Mouse (Mus musculus): ENCODE data around the gene Pacs1.
A peak's percentile ranks its signal among the peaks of the same experiment; 100 is the strongest.
"Not testable (repeated sequence)": the region's sequence is repeated elsewhere in the genome, so short reads cannot be mapped to it uniquely, and the experiment has no call there.

Gene Pacs1

DNA sequence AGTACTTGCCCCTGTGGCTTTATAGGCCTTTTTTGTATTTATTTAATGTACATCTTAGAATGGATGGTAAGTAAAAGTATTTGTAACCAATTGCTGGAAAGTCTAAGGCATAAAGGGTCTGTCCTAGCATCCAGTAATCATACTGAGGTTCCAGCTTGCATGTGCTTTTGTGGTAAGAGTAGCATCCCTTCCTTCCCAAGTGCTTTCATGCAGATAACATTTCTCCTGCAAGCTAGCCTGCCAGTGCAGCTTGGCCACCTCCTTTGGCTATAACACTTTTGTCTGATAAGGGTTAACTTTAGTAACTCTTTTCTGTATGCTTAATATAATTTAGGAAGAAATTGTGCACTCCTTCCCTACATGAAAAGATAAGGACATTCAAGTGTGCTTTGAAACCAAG lies 4.9 kb downstream of the Pacs1 start:
- no peak for DNase-seq (ENCODE audit: low spot score in 2 of 2)

DNA sequence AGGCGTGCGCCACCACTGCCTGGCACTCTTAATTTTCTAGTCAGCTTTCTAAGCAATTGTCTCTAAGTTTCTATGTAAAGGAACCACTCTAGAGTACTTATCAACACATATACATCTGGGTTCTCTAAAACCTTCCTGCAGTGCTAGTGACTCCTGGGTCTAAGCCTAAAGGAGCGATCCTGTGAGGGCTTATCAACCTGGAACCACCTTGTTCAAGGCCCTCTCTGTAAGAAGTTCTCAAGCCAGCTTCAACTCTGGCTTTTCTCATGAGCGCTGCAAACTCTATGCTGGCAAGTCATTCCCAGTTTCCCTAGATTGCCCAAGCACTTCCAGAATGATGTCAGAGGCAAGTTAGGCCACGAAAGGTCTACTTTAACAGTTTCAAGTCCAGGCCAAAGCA lies 5.9 kb downstream of the Pacs1 start:
- DNase-seq (ENCODE audit: low spot score in 2 of 2) = peak in 1 of 2 experiments; percentile 30

DNA sequence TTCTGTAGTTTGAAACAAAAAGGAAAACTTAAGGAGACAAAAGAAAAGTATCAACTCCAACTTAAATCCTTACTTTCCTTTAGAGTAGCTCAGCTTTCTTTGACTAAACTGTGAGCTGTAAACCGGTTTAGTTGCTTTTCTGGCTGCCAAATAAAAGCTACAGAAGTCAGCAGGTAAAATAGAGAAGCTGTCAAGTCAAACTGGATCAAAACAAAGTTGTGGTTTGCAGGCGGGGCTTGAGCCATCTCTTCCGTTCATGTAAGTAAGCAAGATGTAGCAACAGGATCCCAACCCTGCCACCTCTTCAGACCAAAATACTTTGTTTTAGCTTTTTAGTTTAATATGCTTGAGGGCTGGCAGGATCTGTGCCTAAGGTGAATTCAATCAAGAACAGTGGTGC lies 15.8 kb downstream of the Pacs1 start:
- peak in 1 of 2 experiments; percentile 64 for DNase-seq (ENCODE audit: low spot score in 2 of 2)

DNA sequence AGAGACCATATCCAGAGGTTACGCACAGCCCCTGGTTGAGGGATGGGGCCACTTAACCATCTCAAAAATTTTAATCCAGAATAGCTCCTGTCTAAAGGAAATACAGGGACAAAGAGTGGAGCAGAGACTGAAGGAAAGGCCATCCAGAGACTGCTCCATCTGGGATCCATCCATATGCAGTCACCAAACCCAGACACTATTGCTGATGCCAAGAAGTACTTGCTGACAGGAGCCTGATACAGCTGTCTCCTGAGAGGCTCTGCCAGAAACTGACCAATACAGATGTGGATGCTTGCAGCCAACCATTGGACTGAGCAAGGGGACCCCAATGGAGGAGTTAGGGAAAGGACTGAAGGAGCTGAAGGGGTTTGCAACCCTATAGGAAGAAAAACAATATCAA lies 35.9 kb downstream of the Pacs1 start:
- DNase-seq (ENCODE audit: low spot score in 2 of 2) = not testable (repeated sequence)

DNA sequence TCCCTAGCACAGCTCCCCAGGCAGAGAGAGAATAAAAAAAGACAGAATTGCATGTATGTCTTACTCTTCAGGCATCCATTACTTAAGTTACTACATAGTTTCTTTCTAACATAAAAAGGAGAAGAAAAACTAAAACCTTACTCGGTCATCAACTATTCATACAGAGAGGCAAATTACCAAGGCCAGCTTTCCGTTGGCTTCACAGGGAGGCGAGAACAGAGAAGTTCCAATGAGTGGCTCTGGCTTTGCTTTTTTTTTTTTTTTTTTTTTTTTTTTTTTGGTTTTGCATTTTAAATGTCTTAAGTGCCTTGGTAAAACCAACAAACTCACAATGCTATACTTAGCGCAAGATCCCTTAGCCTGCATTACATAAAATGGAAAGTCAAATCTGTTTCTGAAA lies 40.2 kb downstream of the Pacs1 start:
- peak in 1 of 2 experiments; percentile 32 for DNase-seq (ENCODE audit: low spot score in 2 of 2)

DNA sequence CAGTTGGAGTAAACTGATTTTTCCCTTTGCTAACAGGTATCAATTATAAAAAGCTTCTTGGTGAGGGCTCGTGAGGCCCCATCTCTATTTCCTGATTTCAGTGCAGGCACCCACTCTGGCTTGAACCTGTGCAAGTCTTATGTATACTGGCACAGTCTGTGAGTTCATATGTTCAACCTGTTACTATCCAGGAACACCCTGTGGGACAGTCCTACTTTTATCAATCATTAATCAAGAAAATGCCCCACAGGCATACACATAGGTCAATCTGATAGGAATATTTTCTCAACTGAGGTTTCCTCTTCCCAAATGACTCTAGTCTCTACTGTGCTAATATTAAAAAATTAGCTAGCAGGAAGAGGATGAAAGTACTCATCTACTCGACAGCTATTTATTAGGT lies 42.8 kb downstream of the Pacs1 start:
- DNase-seq (ENCODE audit: low spot score in 2 of 2) = no peak

DNA sequence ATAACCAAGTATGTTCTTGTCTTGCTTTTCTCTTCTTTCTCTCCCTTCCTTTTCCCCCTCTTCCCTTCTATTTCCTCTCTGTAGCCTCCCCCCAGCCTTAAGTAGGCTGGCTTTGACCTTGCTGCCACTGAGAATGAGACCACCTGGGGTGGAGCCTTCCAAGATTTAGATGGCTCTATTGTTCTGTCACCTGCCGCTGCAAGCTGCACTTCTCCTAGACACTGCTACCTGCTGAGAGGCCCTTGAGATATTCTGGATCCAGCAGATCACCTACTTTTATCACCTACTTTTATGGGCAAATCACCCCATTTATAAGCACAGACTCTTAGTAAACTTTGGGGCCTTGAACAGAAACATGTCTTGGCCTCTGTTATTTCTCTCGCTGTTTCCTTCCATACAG lies 48.3 kb downstream of the Pacs1 start:
- DNase-seq (ENCODE audit: low spot score in 2 of 2) = no peak

DNA sequence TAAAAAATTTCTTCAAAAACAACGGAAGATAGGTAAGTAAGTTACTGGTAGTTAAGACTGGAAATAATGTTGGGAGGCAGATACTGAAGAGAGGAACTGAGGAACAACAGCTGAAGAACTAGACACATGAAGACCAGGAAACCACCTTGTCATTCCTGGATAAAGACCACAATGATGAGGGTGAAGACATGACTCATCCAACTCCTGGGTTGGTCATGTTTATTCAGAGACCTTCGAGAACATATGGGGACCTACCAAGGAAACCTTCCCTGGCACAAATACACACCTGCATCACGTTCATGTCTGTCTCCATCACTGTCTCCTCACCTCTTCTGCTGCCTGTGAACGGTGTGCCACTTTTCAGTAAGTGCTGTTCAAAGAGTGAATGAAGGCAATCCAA lies 48.8 kb downstream of the Pacs1 start:
- no peak for DNase-seq (ENCODE audit: low spot score in 2 of 2)

DNA sequence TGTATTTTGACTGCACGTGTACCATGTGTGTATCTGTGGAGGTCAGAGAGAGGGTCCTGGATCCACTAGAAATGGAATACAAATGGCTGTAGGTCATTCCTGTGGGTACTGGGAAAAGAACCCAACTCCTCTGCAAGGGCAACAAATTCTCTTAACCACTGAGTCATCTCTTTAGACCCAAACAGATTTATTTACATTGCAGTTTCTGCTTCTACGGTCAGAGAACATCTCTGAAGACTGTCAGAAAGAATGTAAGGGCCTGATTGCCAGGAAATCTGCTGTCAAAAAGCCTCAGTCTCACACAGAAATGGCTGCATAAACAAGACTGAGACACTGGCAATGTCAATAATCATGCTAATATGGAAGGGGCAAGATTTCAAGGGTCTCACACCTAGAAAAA lies 51.0 kb downstream of the Pacs1 start:
- DNase-seq (ENCODE audit: low spot score in 2 of 2) = no peak

DNA sequence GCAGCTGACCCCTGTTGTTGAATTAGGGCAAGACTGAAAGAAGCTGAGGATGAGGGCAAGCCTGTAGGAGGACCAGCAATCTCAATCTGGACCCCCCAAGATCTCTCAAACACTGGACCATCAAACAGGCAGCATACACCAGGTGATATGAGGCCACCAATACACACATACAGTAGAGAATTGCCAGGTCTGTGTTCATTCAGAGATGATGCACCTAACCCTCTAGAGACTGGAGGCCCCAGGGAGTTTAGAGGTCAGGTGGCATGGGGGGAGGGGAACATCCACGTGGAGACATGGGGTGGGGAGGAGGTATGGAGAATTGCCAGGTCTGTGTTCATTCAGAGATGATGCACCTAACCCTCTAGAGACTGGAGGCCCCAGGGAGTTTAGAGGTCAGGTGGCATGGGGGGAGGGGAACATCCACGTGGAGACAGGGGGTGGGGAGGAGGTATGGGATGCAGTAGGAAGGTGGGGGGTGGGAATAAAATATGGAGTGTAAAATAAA lies 51.6 kb downstream of the Pacs1 start:
- not testable (repeated sequence) for DNase-seq (ENCODE audit: low spot score in 2 of 2)

DNA sequence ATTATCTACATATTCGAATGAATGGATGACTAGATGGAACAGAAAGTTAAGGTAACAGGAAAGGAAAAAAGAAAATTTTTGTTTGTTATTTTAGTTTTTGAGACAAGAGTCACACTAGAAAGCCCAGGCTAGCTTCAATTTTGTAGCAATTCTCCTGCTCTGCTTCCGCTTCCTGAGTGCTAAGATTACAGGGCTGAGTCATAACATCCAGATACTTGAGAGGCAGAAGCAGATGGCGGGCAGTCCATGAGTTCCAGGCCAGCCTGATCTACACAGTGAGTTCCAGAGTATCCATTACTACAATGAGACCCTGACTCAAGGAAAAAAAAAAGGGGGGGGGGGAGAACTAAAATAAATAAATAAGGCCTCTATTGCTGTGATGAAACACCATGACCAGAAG lies 52.5 kb downstream of the Pacs1 start:
- DNase-seq (ENCODE audit: low spot score in 2 of 2) = no peak

DNA sequence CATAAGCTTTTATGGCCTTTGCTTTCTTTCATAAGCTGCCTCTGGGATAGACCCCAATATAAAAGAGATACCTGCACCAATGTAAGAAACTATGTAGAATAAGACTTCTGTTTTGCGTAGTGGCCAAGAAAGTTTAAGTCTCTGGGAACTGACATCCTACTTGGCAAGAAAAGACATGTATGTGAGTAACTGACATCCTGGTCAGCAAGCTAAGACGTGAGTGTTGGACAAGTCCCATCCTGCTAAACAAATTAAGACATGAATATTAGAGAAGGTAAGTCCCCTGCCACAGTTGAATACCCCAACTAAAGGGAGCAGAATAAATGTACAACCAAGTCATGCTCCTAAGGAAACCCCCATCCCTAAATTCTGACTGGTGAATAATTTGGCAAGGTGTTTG lies 71.2 kb downstream of the Pacs1 start:
- no peak for DNase-seq (ENCODE audit: low spot score in 2 of 2)

DNA sequence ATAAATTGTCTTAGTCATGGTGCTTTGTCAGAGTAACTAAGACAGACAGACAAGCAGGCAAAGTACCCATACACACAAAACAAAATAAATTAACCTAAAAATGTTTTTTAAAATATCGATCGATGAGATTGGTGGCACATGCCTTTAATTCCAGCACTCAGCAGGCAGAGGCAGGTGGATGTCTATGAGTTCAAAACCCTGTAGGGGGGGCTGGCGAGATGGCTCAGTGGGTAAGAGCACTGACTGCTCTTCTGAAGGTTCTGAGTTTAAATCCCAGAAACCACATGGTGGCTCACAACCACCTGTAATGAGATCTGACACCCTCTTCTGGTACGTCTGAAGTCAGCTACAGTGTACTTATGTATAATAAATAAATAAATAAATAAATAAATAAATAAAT lies 72.3 kb downstream of the Pacs1 start:
- peak in 1 of 2 experiments; percentile 52 for DNase-seq (ENCODE audit: low spot score in 2 of 2)

DNA sequence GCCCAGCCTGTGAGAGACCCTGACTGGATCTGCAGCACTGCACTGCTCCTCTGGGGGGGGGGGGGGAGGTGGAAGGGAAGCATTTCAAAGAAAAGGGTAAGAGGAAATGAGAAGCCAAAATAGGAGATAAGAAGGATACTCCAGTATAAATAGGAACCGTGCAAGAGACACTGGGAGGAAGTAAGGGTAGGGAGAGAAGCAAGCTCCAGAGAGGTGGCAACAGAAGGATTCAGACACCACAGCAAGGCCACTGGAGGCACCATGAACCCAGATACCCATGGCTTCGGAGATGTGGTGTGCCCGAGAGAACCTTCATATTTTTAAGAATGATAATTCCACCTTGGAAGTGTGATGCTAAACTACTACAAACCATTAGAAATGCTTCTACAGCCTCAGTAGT lies 74.4 kb downstream of the Pacs1 start:
- DNase-seq (ENCODE audit: low spot score in 2 of 2) = no peak

DNA sequence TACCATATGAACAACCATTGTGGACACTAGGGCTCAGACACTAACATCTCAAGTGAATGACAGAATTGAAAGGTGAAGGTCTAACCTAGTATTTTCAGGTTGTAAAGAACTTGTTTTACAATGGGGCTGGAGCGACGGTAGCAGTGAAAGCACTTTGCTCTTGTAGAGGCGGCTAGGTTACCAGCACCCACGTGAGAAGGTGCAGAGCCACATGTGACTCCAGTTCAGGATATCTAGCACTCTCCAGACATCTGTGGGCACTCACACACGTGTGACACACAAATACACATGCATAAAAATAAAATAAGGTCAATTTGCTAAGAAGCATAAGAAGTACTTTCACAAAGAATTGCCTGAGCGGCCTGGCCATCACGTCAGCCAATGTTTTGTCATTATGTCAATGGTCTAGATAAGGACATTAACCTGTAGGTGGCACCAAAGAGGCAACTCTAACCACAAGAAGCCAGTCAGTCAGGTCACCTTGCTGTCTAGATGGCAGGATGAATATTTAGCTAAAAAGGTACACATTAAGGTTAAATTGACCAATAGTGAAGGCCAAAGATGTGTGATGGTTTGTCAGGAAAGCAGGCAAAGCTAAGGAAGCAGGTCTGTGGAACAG lies 77.4 kb downstream of the Pacs1 start:
- peak; percentile 19 to 50 for DNase-seq (ENCODE audit: low spot score in 2 of 2)

DNA sequence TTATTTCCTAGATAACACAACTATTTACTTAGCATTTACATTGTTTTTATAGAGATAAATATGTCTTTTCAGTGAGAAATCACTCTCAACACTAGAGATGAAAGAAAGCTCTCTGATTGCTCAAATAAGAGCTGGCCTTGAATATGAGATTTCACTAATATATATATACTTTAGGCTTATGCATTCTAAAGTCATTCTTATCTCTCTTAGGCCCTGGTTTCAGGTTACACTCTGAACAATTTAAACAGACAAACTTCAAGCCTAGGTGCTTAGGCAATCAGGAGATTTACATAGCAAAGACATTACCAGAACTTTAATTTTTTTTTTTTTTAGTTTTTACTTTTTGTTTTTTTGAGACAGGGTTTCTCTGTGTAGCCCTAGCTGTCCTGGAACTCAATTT lies 80.5 kb downstream of the Pacs1 start:
- no peak for DNase-seq (ENCODE audit: low spot score in 2 of 2)

DNA sequence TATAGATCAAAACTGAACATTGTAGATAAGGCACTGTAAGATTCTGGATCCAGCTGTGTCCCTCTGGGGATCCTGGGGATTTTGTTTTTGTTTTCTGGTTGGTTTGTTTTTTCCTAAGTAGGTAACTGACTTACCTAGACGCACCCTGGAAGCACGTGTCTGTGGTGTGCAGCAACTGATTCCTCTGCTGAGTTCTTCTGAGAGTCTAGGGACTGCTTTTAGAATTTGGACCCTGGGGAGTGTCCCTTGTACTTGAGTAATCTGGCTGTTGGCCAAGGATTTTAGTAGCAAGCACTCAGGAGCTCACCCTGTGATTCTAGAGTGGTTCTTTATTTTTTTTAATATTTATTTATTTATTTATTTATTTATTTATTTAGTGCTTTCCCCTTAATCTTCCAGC lies 85.5 kb downstream of the Pacs1 start:
- no peak for DNase-seq (ENCODE audit: low spot score in 2 of 2)

DNA sequence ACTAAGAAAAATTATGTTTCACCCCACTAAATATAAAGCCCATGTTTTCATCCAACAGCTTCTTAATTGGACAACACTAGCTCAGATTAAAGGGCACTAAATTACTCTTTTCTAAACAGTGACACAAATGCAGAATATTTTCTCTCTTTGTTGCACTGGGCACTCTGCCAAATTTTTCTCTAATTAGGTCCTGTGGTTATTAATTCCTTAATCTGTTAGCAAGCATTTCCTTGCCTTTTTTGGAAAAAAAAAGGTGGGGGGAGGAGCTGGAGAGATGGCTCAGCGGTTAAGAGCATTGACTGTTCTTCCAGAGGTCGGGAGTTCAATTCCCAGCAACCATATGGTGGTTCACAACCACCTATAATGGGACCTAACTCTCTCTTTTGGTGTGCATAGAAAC lies 91.0 kb downstream of the Pacs1 start:
- no peak for DNase-seq (ENCODE audit: low spot score in 2 of 2)

DNA sequence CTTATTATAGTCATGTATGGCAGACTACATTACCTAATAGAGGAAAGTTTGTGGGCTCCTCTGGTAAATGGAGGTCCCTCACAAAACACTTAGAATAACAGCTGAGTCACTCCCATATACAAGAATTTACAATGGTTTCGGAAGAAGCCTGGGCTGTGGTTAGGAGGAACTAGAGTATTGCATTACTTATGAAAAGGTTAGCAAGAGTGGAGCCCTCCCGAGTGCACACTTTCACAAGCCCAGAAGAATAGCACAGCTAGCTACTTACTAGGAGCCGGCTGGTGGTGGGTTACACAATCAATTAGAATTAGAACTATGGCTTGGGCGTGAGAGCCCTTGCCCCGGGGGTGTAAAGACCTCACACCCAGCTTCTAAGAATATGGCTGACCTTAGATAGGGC lies 94.3 kb downstream of the Pacs1 start:
- DNase-seq (ENCODE audit: low spot score in 2 of 2) = no peak

DNA sequence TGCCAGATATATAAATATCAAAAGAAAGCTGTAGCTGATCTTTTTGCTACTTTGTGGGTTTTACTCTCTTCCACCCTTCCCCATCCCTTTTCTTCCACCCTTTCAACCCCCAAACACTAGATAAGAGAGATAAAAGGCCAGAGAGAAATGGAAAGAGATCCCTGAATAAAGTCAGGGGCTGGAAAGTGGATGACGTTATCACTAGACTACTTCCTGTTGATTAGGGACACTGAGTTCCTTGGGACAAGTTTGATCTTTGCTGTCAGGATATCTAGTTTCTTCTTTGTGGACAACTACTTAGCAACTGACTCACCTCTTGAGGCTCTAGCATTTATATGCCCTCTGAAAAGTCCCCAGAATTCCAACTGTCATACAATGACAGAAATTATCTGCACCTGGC lies 102.5 kb downstream of the Pacs1 start:
- no peak for DNase-seq (ENCODE audit: low spot score in 2 of 2)

DNA sequence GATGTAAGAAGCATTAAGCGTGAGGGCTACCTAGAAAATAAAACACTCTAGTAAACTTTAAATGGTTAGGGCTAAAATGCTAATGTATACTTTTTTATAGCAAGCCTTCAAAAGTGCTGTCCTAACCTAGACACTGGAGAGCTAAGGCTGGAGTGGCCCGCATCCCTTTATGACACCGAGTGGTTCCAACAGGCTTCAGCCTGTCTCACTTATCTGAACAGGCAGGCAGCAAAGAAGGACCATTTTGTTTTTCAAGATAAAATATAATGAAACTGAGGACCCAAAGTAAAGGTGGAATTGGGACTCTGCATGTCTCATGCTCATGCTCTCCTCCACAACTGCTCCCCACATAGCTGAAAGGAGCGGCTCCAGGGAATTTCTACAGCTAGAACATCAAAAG lies 105.4 kb downstream of the Pacs1 start:
- DNase-seq (ENCODE audit: low spot score in 2 of 2) = no peak

DNA sequence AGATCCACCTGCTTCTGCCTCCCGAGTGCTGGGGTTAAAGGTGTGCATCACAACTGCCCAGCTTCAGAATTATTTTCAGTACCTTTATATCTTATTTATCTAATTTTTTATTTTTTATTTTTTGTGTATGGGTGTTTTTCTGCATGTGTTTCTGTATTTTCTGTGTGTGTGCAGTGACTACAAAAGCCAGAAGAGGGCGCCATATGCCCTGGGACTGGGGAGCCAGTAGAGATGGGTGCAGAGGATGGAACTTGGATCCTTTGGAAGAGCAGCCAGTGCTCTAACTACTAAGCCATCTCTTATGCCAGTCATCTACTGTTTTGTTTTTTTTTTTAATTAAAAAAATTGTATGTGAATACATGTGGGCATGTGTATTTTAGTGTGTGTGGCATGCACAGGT lies 108.5 kb downstream of the Pacs1 start:
- DNase-seq (ENCODE audit: low spot score in 2 of 2) = peak; percentile 18 to 67

DNA sequence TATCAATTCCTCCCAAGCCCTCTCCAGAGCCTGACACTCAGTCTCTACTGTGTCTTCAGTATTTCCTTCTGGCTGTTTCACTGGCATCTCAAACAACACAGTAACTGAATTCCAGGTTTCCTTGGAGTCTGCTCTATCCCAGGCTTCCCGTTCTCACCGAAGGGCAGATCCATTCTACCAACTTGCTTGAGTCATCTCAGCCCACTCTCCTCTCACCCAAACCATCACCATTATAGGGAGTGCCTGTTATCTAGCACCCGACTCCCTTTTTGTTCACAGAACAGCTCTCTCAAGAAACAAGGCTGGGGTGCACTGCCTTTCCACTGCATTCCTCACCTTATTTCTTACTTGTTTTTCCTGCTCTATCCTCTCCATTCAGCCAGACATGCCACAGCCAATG lies 111.0 kb downstream of the Pacs1 start:
- no peak for DNase-seq (ENCODE audit: low spot score in 2 of 2)

DNA sequence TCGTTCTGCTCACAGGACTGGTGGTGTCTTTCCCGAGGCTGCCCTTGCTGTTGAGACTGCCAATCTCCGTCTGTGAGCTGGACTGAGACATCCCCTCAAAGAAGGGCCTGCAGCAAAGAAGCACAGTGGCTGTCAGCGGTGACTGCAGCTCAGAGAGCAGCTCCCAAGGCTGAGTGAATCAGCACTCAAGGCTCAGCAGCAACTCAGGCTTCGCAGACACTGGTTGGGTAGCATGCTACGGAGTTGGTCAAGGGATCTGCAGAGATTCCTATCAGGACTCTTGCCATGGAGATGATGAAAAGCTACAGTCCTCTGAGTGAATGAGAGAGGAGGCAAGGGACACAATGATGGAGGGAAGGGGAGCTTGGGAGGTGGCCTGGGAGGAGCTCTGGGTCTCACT lies 120.7 kb downstream of the Pacs1 start:
- no peak for DNase-seq (ENCODE audit: low spot score in 2 of 2)
